Mouse (Mus musculus): ENCODE measurements at regions not wholly inside any gene's neighbourhood (a gene's known extent, or its start where the extent isn't known, plus 50 kb on each side); places are given as distances from the start of the nearest gene placed in this dataset.

DNA sequence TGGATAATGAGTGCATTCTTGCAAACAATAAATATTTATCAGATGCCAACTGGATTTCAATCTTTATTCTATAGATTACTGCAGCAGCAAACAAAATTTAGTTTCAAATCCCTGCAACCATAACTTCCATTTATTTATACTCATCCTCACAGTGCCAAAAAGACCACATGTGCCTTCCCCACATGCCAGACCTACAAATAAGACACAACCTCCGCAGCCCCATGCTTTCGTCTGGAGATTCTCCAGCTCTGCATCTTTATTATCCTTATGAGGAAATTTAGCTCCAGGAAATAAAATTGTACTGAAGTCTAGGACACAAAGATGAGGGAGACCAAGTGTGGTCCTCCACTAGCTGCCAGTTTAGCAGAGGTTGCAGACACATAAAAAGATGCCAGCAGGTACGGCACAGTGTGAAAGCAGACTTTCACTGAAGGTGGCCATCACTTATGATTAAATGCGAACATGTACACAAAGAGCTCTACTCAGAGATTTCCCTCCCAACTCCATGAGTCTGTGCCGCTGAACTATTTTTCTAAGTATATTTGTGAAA lies 183.4 kb upstream of the Rag2 start:
- no peak overlapping the region for H3K4me3 ChIP-seq
- intact Hi-C loops (cut with DNase I): no loop called here
- no peak for TF ChIP-seq CTCF (IDR thresholded peaks at IDR 0.05)
- DNase-seq: no peak
- H3K27ac ChIP-seq: no peak overlapping the region

DNA sequence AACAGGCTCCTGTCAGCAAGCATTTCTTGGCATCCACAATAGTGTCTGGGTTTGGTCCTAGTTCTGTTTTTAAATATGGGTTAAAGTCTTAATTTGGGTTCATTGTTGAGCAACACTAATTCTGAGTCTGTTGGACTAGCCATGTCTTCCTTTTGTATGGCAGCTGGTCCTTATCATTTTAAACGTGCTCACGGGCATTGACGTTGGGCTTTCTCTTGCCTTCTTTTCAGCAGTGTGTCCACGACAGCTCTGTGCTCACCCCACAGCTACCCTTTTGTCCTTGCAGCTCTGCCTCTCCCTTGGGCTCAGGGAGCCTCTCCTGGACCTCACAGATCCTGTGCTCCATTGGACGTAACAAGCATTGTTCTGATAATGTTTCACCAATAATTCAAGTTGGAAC lies 168.9 kb upstream of the Rag2 start:
- Histone ChIP-seq H3K4me3 (no peak overlapping the region), H3K27ac (no peak overlapping the region)
- no peak for DNase-seq
- no peak for TF ChIP-seq CTCF (IDR thresholded peaks at IDR 0.05)
- intact Hi-C loops (cut with DNase I): no loop called here

DNA sequence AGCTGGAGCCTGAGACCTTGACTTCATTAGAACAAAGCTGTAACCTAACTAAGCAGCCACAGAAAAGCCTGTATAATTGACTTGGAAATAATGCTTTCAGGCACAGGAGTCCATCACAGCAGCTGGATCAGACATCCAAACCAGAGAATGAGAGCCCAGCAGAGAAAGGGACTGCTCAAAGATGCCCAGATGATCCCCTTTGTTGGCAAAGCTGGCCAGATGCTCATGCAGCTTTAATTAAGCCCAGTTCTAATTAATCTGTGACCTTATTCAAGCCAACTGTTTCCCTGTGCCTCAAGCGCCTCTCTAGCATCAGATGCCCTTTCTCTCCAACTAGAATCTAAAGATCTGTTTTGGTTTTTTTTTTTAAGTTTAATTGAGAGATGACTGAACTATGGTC lies 165.6 kb upstream of the Rag2 start:
- Histone ChIP-seq H3K4me3 (no peak overlapping the region), H3K27ac (no peak overlapping the region)
- intact Hi-C loops (cut with DNase I): no loop called here
- no peak for DNase-seq
- TF ChIP-seq CTCF (IDR thresholded peaks at IDR 0.05): no peak

DNA sequence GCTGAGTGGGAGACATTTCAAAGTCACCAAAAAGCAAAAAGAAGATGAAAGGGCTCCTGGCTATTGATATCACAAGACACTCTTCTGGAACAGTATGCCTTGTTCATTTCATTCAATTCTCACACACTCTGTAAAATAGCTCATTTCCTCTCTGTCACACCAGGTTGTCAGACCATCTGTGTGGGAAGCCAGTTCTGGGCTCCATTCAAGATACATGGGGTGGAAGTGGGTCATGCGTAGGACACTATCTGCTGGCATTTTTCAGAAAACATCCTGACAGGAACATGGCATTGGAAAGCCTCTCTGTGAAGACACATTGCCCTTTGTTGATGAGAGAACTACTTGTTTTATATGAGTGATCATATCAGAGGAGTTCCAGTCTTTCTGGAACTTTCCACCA lies 162.1 kb upstream of the Rag2 start:
- intact Hi-C loops (cut with DNase I): no loop called here

DNA sequence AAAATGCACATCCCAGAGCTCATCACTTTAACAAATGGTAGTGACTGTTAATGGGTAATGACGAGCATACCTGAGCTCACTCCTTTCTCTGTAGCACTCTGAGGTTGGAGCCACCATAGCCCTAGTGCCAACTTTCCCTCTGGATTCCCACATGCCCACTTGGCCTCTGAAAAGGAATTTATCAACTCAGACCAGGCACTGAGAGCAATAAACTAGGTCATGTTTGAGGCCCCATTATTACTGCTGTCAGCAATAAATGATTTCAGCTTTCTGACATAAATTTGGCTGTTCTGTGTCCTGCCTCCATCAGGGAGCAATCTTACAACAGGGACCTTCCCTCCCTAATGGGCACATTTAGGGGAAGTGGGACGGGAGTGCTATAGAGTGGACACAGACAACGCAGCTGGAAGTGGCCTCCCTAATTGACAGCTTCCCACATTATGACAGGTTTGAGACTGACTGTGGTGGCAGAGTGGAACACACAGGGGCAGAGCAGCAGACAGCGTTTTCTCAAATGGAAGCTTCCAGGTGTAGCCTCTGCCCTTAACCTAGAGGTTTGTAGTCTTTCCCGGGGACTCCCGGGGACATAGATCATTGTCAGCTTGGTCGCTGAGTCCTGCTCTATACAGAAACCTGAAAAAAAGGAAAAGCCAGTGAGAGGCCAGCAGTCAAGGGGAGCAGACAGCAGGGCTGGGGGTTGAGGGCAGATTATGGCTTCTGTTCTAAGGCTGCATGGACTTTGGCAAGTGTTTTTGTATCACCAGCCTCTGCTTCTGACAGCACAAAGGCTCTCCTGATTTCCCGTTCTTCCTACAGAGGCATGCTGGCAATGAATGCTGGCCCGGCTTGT lies 160.0 kb upstream of the Rag2 start:
- DNase-seq: no peak
- TF ChIP-seq CTCF (IDR thresholded peaks at IDR 0.05): no peak
- Histone ChIP-seq H3K4me3 (no peak overlapping the region), H3K27ac (no peak overlapping the region)
- intact Hi-C loops (cut with DNase I): no loop called here

More for the DNA sequence above, 162.1 kb upstream of the Rag2 start:
- Histone ChIP-seq H3K27ac (no peak overlapping the region), H3K4me3 (no peak overlapping the region)
- DNase-seq: no peak
- TF ChIP-seq CTCF (IDR thresholded peaks at IDR 0.05): no peak

DNA sequence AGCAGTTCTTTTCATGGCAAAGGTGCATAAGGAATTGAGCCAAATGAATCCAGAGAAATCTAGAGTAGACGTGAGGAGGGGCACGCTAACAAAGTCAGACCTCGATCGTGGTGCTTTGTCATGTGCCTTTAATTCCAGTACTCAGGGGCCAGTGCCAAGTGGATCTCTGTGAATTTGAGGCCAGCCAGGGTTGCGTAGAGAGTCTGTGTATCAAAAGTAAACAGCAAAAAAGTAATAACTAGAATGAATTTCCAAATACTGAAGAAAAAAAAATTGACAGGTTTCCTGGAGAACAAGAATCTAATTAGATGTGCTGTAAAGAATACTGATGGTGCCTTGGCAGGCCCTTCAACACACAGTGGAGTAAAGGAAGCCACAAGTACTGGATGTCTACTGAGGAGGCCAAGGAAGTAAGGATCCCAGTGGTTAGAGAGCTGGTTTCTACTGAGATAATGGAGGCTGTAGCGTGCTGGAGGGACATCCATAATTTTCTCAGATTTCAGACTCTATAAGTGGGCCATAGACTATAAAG lies 153.9 kb upstream of the Rag2 start:
- TF ChIP-seq CTCF (IDR thresholded peaks at IDR 0.05): no peak
- Histone ChIP-seq H3K4me3 (no peak overlapping the region), H3K27ac (no peak overlapping the region)
- no peak for DNase-seq
- intact Hi-C loops (cut with DNase I): no loop called here

DNA sequence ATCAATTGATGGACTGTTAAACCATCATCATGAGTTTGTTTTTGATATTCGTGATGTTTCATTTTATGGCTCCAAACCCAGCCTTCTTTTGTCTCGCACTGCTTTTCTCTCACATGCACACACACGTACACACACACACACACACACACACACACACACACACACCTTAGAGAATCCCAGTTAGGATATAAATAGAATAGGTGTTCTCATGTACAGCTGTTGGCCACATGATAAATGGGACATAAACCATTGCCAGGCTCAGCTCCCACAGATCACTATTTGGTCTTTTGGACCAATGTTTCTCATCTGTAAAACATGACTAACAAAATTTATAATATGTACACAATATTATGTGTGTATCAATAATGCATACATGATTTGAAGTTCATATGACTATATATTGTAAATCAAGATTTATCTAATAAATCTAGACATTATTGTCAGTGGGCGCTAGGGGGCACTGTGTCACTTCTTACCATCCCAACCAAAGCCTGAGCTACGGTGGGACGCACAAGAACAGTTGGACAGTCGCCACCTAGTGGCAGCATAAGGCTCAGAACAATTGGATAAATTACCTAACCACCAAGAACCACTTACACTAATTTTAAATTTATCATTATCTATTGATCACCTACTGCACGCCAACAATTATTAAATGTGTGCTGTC lies 151.9 kb upstream of the Rag2 start:
- peak; percentile 99 for TF ChIP-seq CTCF (IDR thresholded peaks at IDR 0.05)
- Histone ChIP-seq H3K27ac (no peak overlapping the region), H3K4me3 (no peak overlapping the region)
- intact Hi-C loops (cut with DNase I): loop anchor here (1.0 kb wide), 1 partner anchor 181 kb away; no protein-coding TSS in a partner anchor
- peak; percentile 88 for DNase-seq

DNA sequence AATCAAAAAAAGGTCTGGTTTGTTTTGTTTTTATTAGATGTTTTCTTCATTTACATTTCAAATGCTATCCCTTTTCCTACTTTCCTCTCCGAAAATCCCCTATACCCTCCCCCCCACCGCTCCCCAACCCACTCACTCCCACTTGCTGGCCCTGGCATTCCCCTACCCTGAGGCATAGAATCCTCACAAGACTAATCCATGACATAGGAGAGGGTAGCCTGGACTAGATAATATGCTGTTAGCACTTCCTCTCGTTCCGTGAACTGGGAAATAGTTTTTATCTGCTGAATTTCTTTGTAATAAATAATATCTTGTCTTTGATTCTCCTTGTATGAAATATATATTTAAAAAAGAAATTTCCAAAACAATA lies 151.4 kb upstream of the Rag2 start:
- H3K27ac ChIP-seq: no peak overlapping the region
- TF ChIP-seq CTCF (IDR thresholded peaks at IDR 0.05): no peak
- H3K4me3 ChIP-seq: no peak overlapping the region
- intact Hi-C loops (cut with DNase I): no loop called here
- no peak for DNase-seq

DNA sequence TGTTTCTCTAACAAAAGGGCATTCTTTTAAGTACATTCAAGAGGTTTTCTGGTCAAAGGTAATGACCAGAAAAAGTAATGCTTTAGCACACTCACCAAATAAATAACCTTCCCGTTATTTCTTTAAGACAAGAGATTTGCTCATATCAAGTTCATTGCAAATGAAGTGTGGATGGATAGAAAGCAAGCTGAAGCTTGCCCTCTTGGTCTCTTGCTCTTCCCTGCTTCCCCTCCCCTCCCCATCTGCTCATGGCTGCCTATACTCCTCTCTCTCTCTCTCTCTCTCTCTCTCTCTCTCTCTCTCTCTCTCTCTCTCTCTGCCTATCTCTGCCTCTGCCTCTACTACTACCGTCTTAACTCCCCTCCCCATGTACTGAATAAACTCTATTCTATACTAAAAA lies 147.7 kb upstream of the Rag2 start:
- Histone ChIP-seq H3K4me3 (no peak overlapping the region), H3K27ac (no peak overlapping the region)
- no peak for DNase-seq
- intact Hi-C loops (cut with DNase I): no loop called here
- no peak for TF ChIP-seq CTCF (IDR thresholded peaks at IDR 0.05)

DNA sequence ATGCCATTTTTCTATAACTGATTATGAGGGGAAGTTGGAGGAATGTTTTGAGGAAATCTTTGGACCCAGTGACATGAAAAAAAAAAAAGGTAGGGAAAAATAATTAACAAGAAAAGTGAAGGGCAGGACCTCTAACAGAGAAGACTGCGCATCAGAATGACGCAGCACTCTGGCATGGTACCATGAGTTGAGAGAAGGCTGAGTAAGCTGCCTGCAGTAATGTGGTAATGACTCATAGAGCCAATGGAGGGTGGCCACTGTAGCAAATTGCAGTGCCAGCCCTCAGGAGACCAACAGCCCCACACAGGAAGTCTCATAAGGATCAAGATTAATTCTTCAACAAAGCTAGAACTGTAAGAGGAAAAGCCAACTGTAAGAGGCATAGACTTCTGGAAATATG lies 134.3 kb upstream of the Rag2 start:
- TF ChIP-seq CTCF (IDR thresholded peaks at IDR 0.05): no peak
- no peak for DNase-seq
- Histone ChIP-seq H3K4me3 (no peak overlapping the region), H3K27ac (no peak overlapping the region)
- intact Hi-C loops (cut with DNase I): no loop called here

DNA sequence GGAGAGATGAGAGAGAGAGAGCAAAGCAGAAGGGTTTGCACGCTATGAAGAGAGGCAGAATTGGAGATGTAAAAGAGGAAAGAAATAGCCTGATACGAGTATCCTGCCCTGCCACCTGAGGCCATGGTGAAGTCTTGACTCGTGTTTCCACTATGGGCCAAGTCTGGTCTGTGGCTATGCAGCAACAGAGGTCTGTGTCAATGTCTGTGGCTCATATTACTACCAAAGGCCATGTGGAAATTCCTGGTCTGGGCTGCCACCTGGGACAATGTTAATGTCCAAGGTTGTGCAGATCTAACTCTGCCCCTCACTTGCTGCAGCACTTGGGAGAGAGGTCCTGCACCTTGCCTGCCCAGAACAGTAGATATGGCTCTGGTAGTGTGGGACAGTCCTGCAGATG lies 132.8 kb upstream of the Rag2 start:
- no peak for DNase-seq
- intact Hi-C loops (cut with DNase I): no loop called here

DNA sequence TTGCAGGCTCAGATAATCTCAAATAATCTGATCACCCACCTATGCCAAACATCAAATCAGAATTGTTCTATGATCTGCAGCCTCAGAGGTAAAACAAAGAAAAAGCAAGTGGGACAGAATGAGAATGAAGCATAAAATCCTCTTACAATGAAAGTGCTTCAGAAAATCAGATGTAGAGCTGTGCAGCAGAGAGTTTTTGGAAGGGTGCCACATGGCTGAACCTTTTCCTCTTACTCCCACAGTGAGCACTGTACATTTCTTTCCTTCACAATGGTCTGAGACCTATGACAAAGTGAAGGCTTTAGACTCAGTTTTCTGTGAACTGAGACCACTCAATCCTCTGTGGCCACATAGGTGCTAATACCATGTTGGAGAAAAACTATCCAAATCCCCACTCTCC lies 116.4 kb upstream of the Rag2 start:
- intact Hi-C loops (cut with DNase I): no loop called here
- TF ChIP-seq CTCF (IDR thresholded peaks at IDR 0.05): no peak
- no peak overlapping the region for H3K4me3 ChIP-seq
- no peak for DNase-seq
- H3K27ac ChIP-seq: no peak overlapping the region

More for the DNA sequence above, 132.8 kb upstream of the Rag2 start:
- no peak overlapping the region for H3K27ac ChIP-seq
- no peak overlapping the region for H3K4me3 ChIP-seq
- TF ChIP-seq CTCF (IDR thresholded peaks at IDR 0.05): no peak

All from gastrocnemius, adult 2 months (tissue).